Comparison of ENCODE assay signal across 10 mouse cellular contexts in the genomic region with DNA sequence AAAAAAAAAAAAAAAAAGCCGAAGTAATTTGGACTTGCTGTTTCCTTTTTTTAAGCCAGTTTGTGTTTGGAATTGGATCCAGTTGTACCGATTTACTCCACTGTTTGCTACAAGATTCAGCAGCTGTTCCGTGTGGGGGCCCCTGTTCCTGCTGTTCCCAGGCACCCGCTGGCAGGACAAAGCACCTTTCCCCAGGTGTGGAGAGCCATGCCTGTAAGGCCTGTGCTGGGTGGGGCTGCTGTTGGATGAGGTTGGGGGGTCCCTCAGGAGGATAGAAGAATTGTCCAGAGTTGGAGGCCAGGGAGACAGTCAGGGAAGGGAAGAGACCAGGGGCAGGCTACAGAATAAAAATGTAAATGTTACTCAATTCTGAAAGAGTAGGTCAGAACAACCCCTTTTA. TPM values are rescaled to one million over a fixed set of nuclear protein-coding genes. Genes with fewer than 3 reads are reported as not detected.
DNase-seq lines count a peak whose midpoint lies in the region; ATAC-seq and TF ChIP-seq lines count a peak whose summit lies in the region.
"Had no signal": no experiment of that assay in that cellular context is flagged by ENCODE, and none has a peak within 500 bp of the region (broad histone marks: within the 10 kb centered on the region; RNA-seq: fewer than 3 reads in every experiment).

No protein-coding gene starts in this region.

- H3K36me3 ChIP-seq in heart, postnatal 0 days (replicated peaks; ENCODE audit: control insufficient read depth, insufficient read depth, low read length): no peaks in the 10 kb centered on the region
- H3K36me3 ChIP-seq in embryonic facial prominence, embryonic 12.5 days: peaks cover 5% of the 10 kb centered on the region; the same call in 1 of the 2 replicates
- H3K36me3 ChIP-seq in intestine, postnatal 0 days (ENCODE audit: control insufficient read depth, insufficient read depth): no peaks in the 10 kb centered on the region
- no peaks in the 10 kb centered on the region for H3K36me3 ChIP-seq in myocyte (ENCODE audit: control insufficient read depth, insufficient read depth)
- H3K36me3 ChIP-seq: G1E had no signal

- intact Hi-C loops in heart, postnatal 10 days (cut with DNase I): loop anchor here (2.0 kb wide), 1 partner anchor 134 kb away; no protein-coding TSS in a partner anchor

- ATAC-seq in heart, postnatal 0 days (ENCODE audit: insufficient read depth, low read depth): no peak
- no peak for ATAC-seq in embryonic facial prominence, embryonic 12.5 days (ENCODE audit: insufficient number of reproducible peaks, insufficient read depth, low FRiP score, low TSS enrichment)
- ATAC-seq in intestine, postnatal 0 days: no peak

- H3K4me1 ChIP-seq in heart, postnatal 0 days (ENCODE audit: control insufficient read depth, insufficient read depth): peaks cover 4% of the 10 kb centered on the region; the same call in 1 of the 2 replicates
- peaks cover 20% of the 10 kb centered on the region for H3K4me1 ChIP-seq in embryonic facial prominence, embryonic 12.5 days
- H3K4me1 ChIP-seq in intestine, postnatal 0 days (replicated peaks; ENCODE audit: control insufficient read depth, insufficient read depth, low read length): no peaks in the 10 kb centered on the region

- peaks cover 33% of the 10 kb centered on the region for H3K79me2 ChIP-seq in myocyte (ENCODE audit: control insufficient read depth, insufficient read depth)

- no peak for TF ChIP-seq POLR2A in myocyte (IDR thresholded peaks at IDR 0.05; ENCODE audit: insufficient read length, low read depth)

- no peak overlapping the region for H3ac ChIP-seq in myocyte (ENCODE audit: control insufficient read depth, insufficient read length)

- no peaks in the 10 kb centered on the region for H3K9me3 ChIP-seq in heart, postnatal 0 days (replicated peaks; ENCODE audit: control insufficient read depth, low read length)
- no peaks in the 10 kb centered on the region for H3K9me3 ChIP-seq in embryonic facial prominence, embryonic 12.5 days
- no peaks in the 10 kb centered on the region for H3K9me3 ChIP-seq in intestine, postnatal 0 days (ENCODE audit: control insufficient read depth)

- no peak overlapping the region for H3K4me3 ChIP-seq in heart, postnatal 0 days (ENCODE audit: low read depth, low read length)
- H3K4me3 ChIP-seq in embryonic facial prominence, embryonic 12.5 days: no peak overlapping the region
- H3K4me3 ChIP-seq in intestine, postnatal 0 days (ENCODE audit: low read depth, low read length): peak overlapping the region; percentile 99
- H3K4me3 ChIP-seq in myocyte: peak overlapping the region; percentile 30

- WGBS in heart, postnatal 0 days: 63% methylated on average over 4 of the region's 4 CpGs
- WGBS in embryonic facial prominence, embryonic 12.5 days: 16% methylated on average over 4 of the region's 4 CpGs
- WGBS in intestine, postnatal 0 days: 29% methylated on average over 4 of the region's 4 CpGs

- H3K27me3 ChIP-seq in heart, postnatal 0 days (ENCODE audit: control insufficient read depth, insufficient read depth, low read length): no peaks in the 10 kb centered on the region
- H3K27me3 ChIP-seq in embryonic facial prominence, embryonic 12.5 days: no peaks in the 10 kb centered on the region
- H3K27me3 ChIP-seq in intestine, postnatal 0 days (replicated peaks; ENCODE audit: control insufficient read depth, insufficient read depth, low read length): no peaks in the 10 kb centered on the region
- H3K27me3 ChIP-seq in myocyte (ENCODE audit: control insufficient read depth, insufficient read depth, insufficient read length): no peaks in the 10 kb centered on the region

- H3K9ac ChIP-seq in heart, postnatal 0 days (replicated peaks; ENCODE audit: low read depth, low read length): no peak overlapping the region
- no peak overlapping the region for H3K9ac ChIP-seq in embryonic facial prominence, embryonic 12.5 days
- no peak overlapping the region for H3K9ac ChIP-seq in intestine, postnatal 0 days (ENCODE audit: low read depth, low read length)

- H3K4me2 ChIP-seq in heart, postnatal 0 days (ENCODE audit: low read depth, low read length): no peak overlapping the region; the same call in 1 of the 2 replicates
- peak overlapping the region; percentile 74 for H3K4me2 ChIP-seq in embryonic facial prominence, embryonic 12.5 days (replicated peaks)
- peak overlapping the region; percentile 88; the same call in 1 of the 2 replicates for H3K4me2 ChIP-seq in intestine, postnatal 0 days (replicated peaks; ENCODE audit: low read depth)
- peak overlapping the region; percentile 75 for H3K4me2 ChIP-seq in myocyte (ENCODE audit: low read depth)

- no peak for TF ChIP-seq CTCF in heart, postnatal 0 days (IDR thresholded peaks at IDR 0.05; ENCODE audit: low read depth)
- TF ChIP-seq CTCF in intestine, postnatal 0 days (IDR thresholded peaks at IDR 0.05; ENCODE audit: low read depth): no peak

- DNase-seq in heart, postnatal 0 days (ENCODE audit: low spot score): no peak
- no peak for DNase-seq in heart, postnatal 10 days
- no peak for DNase-seq in urinary bladder, adult 2 months (ENCODE audit: low spot score)
- DNase-seq in embryo, embryonic 9.5 days (ENCODE audit: extremely low spot score): no peak
- no peak for DNase-seq in retina, embryonic 14.5 days (ENCODE audit: low spot score)
- DNase-seq: thymus, postnatal 25 days had no signal

- H3K27ac ChIP-seq in heart, postnatal 0 days (ENCODE audit: low read depth): peak overlapping the region; percentile 91; the same call in 1 of the 2 replicates
- no peak overlapping the region for H3K27ac ChIP-seq in embryonic facial prominence, embryonic 12.5 days
- H3K27ac ChIP-seq in intestine, postnatal 0 days (ENCODE audit: low read depth, low read length): 0 out of 2 replicates have a peak overlapping the region, but pooled peaks have one; percentile 80

- no peak for TF ChIP-seq EP300 in heart, postnatal 0 days (IDR thresholded peaks at IDR 0.05; ENCODE audit: low read depth)

TF ChIP-seq in myocyte, 11 proteins besides CTCF, POLR2A, EP300 and RAD21:
- TF ChIP-seq REST (IDR thresholded peaks at IDR 0.05; ENCODE audit: insufficient read depth, insufficient read length) (no peak), TCF3 (IDR thresholded peaks at IDR 0.05; ENCODE audit: insufficient read length, low read depth) (no peak), CEBPB (IDR thresholded peaks at IDR 0.05; ENCODE audit: insufficient read depth, poor library complexity, severe bottlenecking) (no peak), MAX (IDR thresholded peaks at IDR 0.05; ENCODE audit: low read depth) (no peak), USF1 (IDR thresholded peaks at IDR 0.05; ENCODE audit: low read depth) (no peak), E2F4 (IDR thresholded peaks at IDR 0.05; ENCODE audit: insufficient read depth) (no peak), MYOG (IDR thresholded peaks at IDR 0.05; ENCODE audit: control insufficient read depth in 1 of 3, insufficient read depth in 1 of 3, insufficient read length in 2 of 3, low read depth in 2 of 3) (no peak), POLR2AphosphoS2 (IDR thresholded peaks at IDR 0.05; ENCODE audit: insufficient read length, low read depth) (no peak), MYOD1 (IDR thresholded peaks at IDR 0.05; ENCODE audit: control insufficient read depth in 1 of 3, insufficient read length in 2 of 3, low read depth in 2 of 3) (no peak), TCF12 (IDR thresholded peaks at IDR 0.05; ENCODE audit: insufficient read depth, poor library complexity, severe bottlenecking) (no peak), SRF (IDR thresholded peaks at IDR 0.05; ENCODE audit: control insufficient read depth, insufficient read length, low read depth) (no peak)

RNA-seq across cellular contexts. Expression of gene Wdfy3, which starts 1.1 kb away (rescaled TPM):
- 25.8 and 29.9 TPM in 2 replicates for total RNA-seq in heart, postnatal 0 days (2014; rRNA removed; ENCODE audit: low replicate concordance)
- polyA plus RNA-seq in heart, postnatal 0 days (2015; fragmentation: Nextera tagmentation; extraction: Ambion mirVana): 5.0 and 5.2 TPM in 2 replicates
- total RNA-seq in heart, postnatal 10 days (2021): 10 to 100 TPM; 43.1 to 43.8 TPM
- 26.1 and 27.0 TPM in 2 replicates for polyA plus RNA-seq in embryonic facial prominence, embryonic 12.5 days (2016; fragmentation: Nextera tagmentation; extraction: Ambion mirVana)
- 7.0 and 7.8 TPM in 2 replicates for polyA plus RNA-seq in intestine, postnatal 0 days (2015; fragmentation: Nextera tagmentation; extraction: Ambion mirVana)
- polyA plus RNA-seq in myocyte (2012; fragmentation: generic; extraction: Trizol): 9.5 TPM
- 23.6 and 24.7 TPM in 2 replicates for polyA plus RNA-seq in urinary bladder, adult 2 months (2012; rRNA removed)
- polyA plus RNA-seq: G1E had no signal

Comparison
In these comparisons a context has a peak if more than half of its experiments do, and no peak if none do; other contexts are left out.
1. H3K4me3 ChIP-seq: peak in intestine, postnatal 0 days (single experiment) and myocyte (single experiment); none in heart, postnatal 0 days (single experiment) and embryonic facial prominence, embryonic 12.5 days (single experiment).